Mouse (Mus musculus): Measurements from ENCODE around the gene Crip1. TPM values are rescaled to one million over a fixed set of nuclear protein-coding genes. Genes with fewer than 3 reads are reported as not detected.
"Not testable (repeated sequence)": the region's sequence is repeated elsewhere in the genome, so short reads cannot be mapped to it uniquely, and the experiment has no call there.

Gene Crip1
- total RNA-seq, 2 experiments from 2014 or later: 84.6 to 242 TPM

DNA sequence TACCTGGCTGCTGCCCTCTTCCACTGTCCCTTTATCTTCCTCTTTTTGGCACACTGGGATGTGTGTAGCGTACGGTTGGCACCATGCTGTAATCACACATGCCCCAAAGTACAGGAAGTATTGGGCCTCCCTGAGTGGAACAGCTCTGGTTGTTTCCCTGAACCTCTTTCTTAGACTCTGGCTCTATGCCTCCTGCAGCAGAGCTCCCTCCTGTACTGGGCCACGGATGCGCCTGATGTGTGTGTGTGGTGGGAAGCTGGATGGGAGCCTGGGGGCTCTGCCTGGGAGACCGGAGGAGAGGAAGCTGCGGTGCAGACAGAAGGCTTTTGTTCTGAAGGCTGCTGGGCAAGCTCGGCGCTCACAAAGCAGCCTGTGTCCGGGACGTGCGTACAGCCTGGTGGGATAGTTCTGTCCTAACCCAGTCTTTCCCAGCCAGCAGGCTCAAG, 17.5 kb downstream of the Crip1 start:
- peak; percentile 20 for ATAC-seq (replicated peaks; ENCODE audit: poor library complexity, severe bottlenecking)

GRCm38 (mm10) chr12:113168031-113168536, 22.0 kb downstream of the Crip1 start:
- peak; percentile 95 for ATAC-seq (replicated peaks; ENCODE audit: poor library complexity, severe bottlenecking)

GRCm38 (mm10) chr12:113176960-113177725, 31.0 kb downstream of the Crip1 start:
- ATAC-seq (replicated peaks; ENCODE audit: poor library complexity, severe bottlenecking): no peak

DNA sequence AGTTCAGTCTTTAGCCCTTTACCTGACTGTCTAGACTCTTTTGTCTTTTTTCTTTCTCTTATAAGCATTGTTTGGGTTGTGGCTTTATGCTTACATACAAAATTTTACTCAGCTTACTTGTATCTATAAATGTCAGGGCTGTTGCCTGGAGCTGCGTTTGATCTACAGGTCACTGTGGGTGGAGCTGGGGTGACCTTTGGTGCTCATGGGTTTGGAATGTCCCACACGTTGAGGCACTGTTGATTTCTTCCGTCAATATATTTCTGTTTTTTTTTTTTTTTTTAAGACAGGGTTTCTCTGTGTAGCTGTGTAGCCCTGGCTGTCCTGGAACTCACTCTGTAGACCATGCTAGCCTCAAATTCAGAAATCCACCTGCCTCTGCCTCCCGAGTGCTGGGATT, 34.9 kb downstream of the Crip1 start:
- no peak for ATAC-seq (replicated peaks; ENCODE audit: poor library complexity, severe bottlenecking)

- ATAC-seq (replicated peaks; ENCODE audit: poor library complexity, severe bottlenecking): no peak
Measured at GRCm38 (mm10) chr12:113184945-113185344, 38.8 kb downstream of the Crip1 start.

DNA sequence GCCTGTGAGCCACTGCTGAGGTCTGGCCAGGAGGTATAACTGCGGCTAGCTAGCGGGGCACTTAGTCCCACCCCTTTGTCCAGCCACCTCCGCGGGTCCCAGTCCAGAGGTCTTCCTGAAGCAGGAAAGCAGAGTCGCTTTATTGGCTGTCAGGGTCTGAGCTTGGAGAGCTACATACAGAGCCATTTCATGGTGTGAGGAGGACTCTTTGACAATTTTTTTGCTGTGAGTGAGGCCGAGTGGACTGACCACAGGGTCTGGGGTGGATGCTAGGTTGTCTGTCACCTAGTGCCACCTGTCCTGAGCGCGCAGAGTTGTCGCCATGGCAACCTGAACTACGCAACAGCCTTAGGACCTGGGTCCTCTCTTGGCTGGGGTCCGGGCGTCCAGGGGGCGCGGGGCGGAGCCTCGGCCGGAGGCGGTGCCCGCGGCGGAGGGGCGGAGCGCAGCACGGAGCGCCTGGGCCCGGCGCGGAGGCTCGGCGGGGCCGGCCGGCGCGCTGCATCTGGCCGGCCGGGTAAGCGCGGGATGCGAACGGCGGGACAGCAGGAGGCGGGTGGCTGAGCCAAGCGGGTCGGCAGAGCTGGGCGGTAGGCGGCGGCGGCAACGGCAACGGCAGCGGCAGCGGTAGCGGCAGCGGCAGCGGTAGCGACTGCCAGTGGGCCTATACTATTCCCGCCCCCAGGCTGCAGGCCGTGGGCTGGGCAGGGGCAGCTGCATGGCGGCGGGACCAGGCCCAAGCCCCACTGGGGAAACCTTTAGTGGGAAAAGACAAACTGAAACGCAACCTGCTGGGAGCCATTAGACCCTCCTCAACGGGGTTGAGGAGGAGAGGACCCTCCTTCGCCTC, 39.6 kb downstream of the Crip1 start, which contains the start of gene Tmem121:
Gene Tmem121 (plus strand): TSS at position 489 of the 850 bp plus-strand sequence.
- ATAC-seq (replicated peaks; ENCODE audit: poor library complexity, severe bottlenecking): peak; percentile 16

DNA sequence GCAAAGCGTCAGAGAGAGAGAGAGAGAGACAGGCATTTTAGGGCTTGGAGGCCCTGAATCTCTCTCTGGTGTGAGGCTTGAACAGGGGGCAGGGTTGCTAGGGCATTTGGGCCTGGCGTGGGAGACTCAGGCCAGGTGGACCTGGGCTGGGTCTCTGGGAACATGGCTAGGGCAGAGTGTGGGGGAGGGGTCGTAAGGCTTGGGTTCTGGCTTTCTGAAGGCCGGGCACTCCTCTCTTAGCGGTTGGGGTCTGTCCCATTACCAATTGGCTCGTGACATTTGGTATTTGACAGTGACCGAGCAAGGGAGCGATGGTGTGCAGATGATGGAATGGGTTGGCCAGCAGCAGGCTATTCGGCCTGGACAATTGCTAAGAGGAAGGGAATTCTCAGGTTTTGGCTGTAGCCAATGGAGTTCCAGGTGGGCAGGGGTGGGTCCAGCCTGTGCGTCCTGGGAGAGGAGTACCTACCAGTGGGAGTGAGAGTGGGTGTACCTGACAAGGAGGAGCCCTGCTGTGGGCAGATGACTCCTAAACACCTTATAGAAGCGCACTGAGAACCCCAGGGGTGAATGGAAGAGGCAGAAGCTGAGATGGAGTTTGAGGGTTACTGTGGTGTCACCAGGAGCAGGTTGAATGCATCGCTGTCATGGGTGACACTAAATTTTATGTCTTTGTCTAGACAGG, 40.4 kb downstream of the Crip1 start:
- ATAC-seq (replicated peaks; ENCODE audit: poor library complexity, severe bottlenecking): no peak

DNA sequence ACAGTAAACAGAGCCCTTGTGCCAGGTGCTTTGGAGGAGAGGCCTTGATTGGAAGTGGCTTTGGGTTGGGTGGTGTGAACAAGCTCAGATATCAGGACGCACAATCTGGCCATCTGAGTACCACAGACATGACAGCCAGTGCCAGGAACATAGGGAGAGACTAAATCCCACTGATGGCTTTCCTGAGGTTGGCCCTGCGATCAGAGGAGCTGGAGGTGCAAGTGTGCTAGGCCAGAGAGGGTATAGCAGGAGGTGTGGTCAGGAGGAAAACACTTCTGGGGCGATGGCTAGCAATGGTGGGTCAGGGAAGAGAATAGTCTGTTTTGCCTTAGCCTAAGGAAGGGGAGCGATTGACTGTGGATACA, 40.9 kb downstream of the Crip1 start:
- no peak for ATAC-seq (replicated peaks; ENCODE audit: poor library complexity, severe bottlenecking)

- ATAC-seq (replicated peaks; ENCODE audit: poor library complexity, severe bottlenecking): peak; percentile 82
Measured at GRCm38 (mm10) chr12:113187584-113188295, 41.6 kb downstream of the Crip1 start.

GRCm38 (mm10) chr12:113188349-113189055, 42.4 kb downstream of the Crip1 start:
- ATAC-seq (replicated peaks; ENCODE audit: poor library complexity, severe bottlenecking): no peak

DNA sequence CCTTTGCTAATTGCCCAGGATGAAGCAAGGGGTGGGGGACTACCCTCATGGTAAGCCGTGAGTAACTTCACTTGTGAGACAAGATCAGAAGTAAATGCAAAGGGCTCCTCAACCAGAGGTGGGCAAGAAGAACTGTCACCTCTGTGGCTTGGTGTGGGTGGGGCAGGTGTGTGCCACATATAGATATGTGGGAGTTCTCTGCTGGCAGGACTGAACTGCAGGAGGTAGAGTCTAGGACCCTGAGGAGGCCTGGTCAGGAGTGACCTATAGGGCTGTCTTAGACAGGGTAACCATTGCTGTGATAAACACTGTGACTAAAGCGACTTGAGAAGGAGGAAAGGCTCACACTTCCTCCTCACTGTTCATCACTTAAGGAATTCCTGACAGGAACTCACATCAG, 47.3 kb downstream of the Crip1 start:
- ATAC-seq (replicated peaks; ENCODE audit: poor library complexity, severe bottlenecking): no peak

DNA sequence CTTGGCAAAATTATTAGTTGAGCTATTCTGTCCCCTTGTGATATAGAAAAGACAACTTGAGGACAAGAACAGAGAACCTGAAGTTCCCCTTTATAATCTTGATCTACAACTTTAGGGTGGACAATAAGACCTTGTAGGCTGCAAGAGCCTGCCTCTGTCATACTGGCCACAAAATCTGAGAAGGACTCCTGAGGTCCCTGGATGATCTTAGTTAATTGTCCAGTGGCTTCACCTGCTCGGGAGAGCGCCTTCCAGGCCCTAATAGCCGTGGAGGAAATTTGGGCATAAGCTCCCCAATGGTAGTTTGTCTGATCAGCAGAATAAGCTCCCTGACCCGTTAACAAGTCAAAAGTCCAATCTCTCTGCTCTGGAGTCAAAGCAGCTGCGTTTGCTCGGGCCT, 53.0 kb downstream of the Crip1 start:
- ATAC-seq (replicated peaks; ENCODE audit: poor library complexity, severe bottlenecking): not testable (repeated sequence)

DNA sequence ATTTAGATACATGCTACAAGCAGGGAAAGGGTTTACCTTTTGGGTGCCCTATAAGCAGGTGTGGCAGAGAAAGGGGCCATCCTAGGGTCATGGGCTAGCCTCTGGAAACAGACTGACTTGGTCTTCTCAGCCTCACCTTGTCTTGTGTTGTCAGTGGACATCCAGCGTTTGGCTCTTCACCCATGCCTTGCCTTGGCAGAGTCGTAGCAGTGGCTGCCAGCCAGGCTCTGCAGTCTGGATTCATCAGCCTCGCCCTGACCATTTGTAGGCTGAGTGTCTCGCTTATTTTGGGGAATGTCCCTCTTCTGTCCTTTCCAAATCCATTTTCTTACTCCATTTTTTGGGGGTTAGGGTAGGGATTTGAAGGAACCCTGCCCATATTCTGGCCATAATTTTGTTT, 55.2 kb downstream of the Crip1 start:
- no peak for ATAC-seq (replicated peaks; ENCODE audit: poor library complexity, severe bottlenecking)

- ATAC-seq (replicated peaks; ENCODE audit: poor library complexity, severe bottlenecking): no peak
Measured at GRCm38 (mm10) chr12:113202008-113202407, 55.9 kb downstream of the Crip1 start.

Other genes with a start within 250 kb of the Crip1 start
- gene Jag2, start 216.5 kb upstream of the Crip1 start, total RNA-seq (2014; fragmentation: Nextera tagmentation): 0.95 and 1.0 TPM in 2 replicates
- 0.22 and 1.4 TPM in 2 replicates for gene Jag2, start 216.5 kb upstream of the Crip1 start, total RNA-seq (2017)
- 15.9 and 33.3 TPM in 2 replicates for gene Nudt14, start 204.2 kb upstream of the Crip1 start, total RNA-seq (2014; fragmentation: Nextera tagmentation)
- 16.6 and 25.4 TPM in 2 replicates for gene Nudt14, start 204.2 kb upstream of the Crip1 start, total RNA-seq (2017)
- 2.4 and 10.5 TPM in 2 replicates for gene Btbd6, start 169.8 kb upstream of the Crip1 start, total RNA-seq (2014; fragmentation: Nextera tagmentation)
- gene Btbd6, start 169.8 kb upstream of the Crip1 start, total RNA-seq (2017): 3.3 and 6.8 TPM in 2 replicates
- 38.7 and 42.6 TPM in 2 replicates for gene Brf1, start 145.6 kb upstream of the Crip1 start, total RNA-seq (2014; fragmentation: Nextera tagmentation)
- 28.1 and 41.3 TPM in 2 replicates for gene Brf1, start 145.6 kb upstream of the Crip1 start, total RNA-seq (2017)
- gene Pacs2, start 131.8 kb upstream of the Crip1 start, total RNA-seq (2014; fragmentation: Nextera tagmentation): 23.7 and 28.5 TPM in 2 replicates
- 6.9 and 8.8 TPM in 2 replicates for gene Pacs2, start 131.8 kb upstream of the Crip1 start, total RNA-seq (2017)
- not detected in 2 replicates for gene Tex22, start 71.8 kb upstream of the Crip1 start, total RNA-seq (2014; fragmentation: Nextera tagmentation)
- gene Tex22, start 71.8 kb upstream of the Crip1 start, total RNA-seq (2017): not detected in 2 replicates
- 73.6 and 85.1 TPM in 2 replicates for gene Mta1, start 48.0 kb upstream of the Crip1 start, total RNA-seq (2014; fragmentation: Nextera tagmentation)
- gene Mta1, start 48.0 kb upstream of the Crip1 start, total RNA-seq (2017): 21.0 and 27.6 TPM in 2 replicates
- not detected in 2 replicates for gene Crip2, start 6.1 kb upstream of the Crip1 start, total RNA-seq (2014; fragmentation: Nextera tagmentation)
- 0.46 TPM in 1 of 2 replicates, not detected in the other for gene Crip2, start 6.1 kb upstream of the Crip1 start, total RNA-seq (2017)
- 6.5 and 11.1 TPM in 2 replicates for gene Tedc1, start 10.1 kb downstream of the Crip1 start, total RNA-seq (2014; fragmentation: Nextera tagmentation)
- gene Tedc1, start 10.1 kb downstream of the Crip1 start, total RNA-seq (2017): 6.1 and 22.6 TPM in 2 replicates
- 0.17 TPM in 1 of 2 replicates, not detected in the other for gene Tmem121, start 39.6 kb downstream of the Crip1 start, total RNA-seq (2014; fragmentation: Nextera tagmentation)
- gene Tmem121, start 39.6 kb downstream of the Crip1 start, total RNA-seq (2017): not detected in 2 replicates